Comparison of ENCODE assay signal across 27 mouse cellular contexts in genomic region chr11:84146081-84146480, GRCm38 (mm10). TPM values are rescaled to one million over a fixed set of nuclear protein-coding genes. Genes with fewer than 3 reads are reported as not detected.
DNase-seq lines count a peak whose midpoint lies in the region; ATAC-seq lines count a peak whose summit lies in the region.
"Had no signal": no experiment of that assay in that cellular context is flagged by ENCODE, and none has a peak within 500 bp of the region (broad histone marks: within the 10 kb centered on the region; RNA-seq: fewer than 3 reads in every experiment).

No protein-coding gene starts in this region.

- no peak overlapping the region for H3K4me3 ChIP-seq in midbrain, embryonic 11.5 days (ENCODE audit: low read depth, low read length)
- no peak overlapping the region for H3K4me3 ChIP-seq in midbrain, embryonic 10.5 days
- H3K4me3 ChIP-seq: forebrain, embryonic 15.5 days; heart, embryonic 15.5 days; hindbrain, embryonic 15.5 days; neural tube, embryonic 12.5 days had no signal

- no peaks in the 10 kb centered on the region for H3K27me3 ChIP-seq in midbrain, embryonic 11.5 days (ENCODE audit: control insufficient read depth, insufficient read depth, low read length)
- H3K27me3 ChIP-seq in midbrain, embryonic 10.5 days (ENCODE audit: low read depth, poor library complexity, severe bottlenecking), result no peaks in the 10 kb centered on the region
- H3K27me3 ChIP-seq: forebrain, embryonic 15.5 days; heart, embryonic 15.5 days; hindbrain, embryonic 15.5 days; neural tube, embryonic 12.5 days had no signal

- WGBS in midbrain, embryonic 11.5 days, result 39% methylated on average over 3 of the region's 3 CpGs
- WGBS in midbrain, embryonic 10.5 days, result 41% methylated on average over 3 of the region's 3 CpGs

- DNase-seq in kidney, adult 9 months, result peak; percentile 54
- no peak for DNase-seq in kidney, postnatal 10 days
- DNase-seq in midbrain, embryonic 11.5 days (ENCODE audit: low spot score, missing footprints), result peak; percentile 37
- DNase-seq in midbrain, embryonic 10.5 days (ENCODE audit: low spot score), result no peak
- peak; percentile 29 to 49 for DNase-seq in kidney, postnatal 36 days
- DNase-seq in right cerebral cortex, postnatal 25 days, result no peak
- DNase-seq in adrenal gland, adult 2 months, result no peak
- DNase-seq: adrenal gland, adult 8-10 months; cerebellum, adult 9-10 months; heart, postnatal 36 days; layer of hippocampus, adult 9-11 months; lung, embryonic 14.5 days; midbrain, embryonic 14.5 days; thymus, postnatal 14 days had no signal

- peaks cover 4% of the 10 kb centered on the region; the same call in 1 of the 2 replicates for H3K4me1 ChIP-seq in midbrain, embryonic 11.5 days (ENCODE audit: control insufficient read depth, insufficient read depth, low read length)
- peaks cover 13% of the 10 kb centered on the region for H3K4me1 ChIP-seq in midbrain, embryonic 10.5 days
- H3K4me1 ChIP-seq: forebrain, embryonic 15.5 days; heart, embryonic 15.5 days; hindbrain, embryonic 15.5 days; neural tube, embryonic 12.5 days had no signal

- H3K27ac ChIP-seq in midbrain, embryonic 11.5 days (ENCODE audit: low read depth, low read length), result no peak overlapping the region
- H3K27ac ChIP-seq in midbrain, embryonic 10.5 days (replicated peaks), result no peak overlapping the region
- H3K27ac ChIP-seq: forebrain, embryonic 15.5 days; heart, embryonic 15.5 days; hindbrain, embryonic 15.5 days; neural tube, embryonic 12.5 days had no signal

- H3K36me3 ChIP-seq in midbrain, embryonic 11.5 days (ENCODE audit: control insufficient read depth, insufficient read depth, low read length), result no peaks in the 10 kb centered on the region
- H3K36me3 ChIP-seq in midbrain, embryonic 10.5 days, result no peaks in the 10 kb centered on the region
- H3K36me3 ChIP-seq: forebrain, embryonic 15.5 days; heart, embryonic 15.5 days; hindbrain, embryonic 15.5 days; neural tube, embryonic 12.5 days had no signal

- ATAC-seq in midbrain, embryonic 11.5 days (ENCODE audit: low FRiP score), result no peak
- ATAC-seq: forebrain, embryonic 15.5 days had no signal

- no peaks in the 10 kb centered on the region for H3K9me3 ChIP-seq in midbrain, embryonic 11.5 days (ENCODE audit: control insufficient read depth, low read length)
- H3K9me3 ChIP-seq in midbrain, embryonic 10.5 days (replicated peaks), result no peaks in the 10 kb centered on the region
- H3K9me3 ChIP-seq: forebrain, embryonic 15.5 days; heart, embryonic 15.5 days; hindbrain, embryonic 15.5 days; neural tube, embryonic 12.5 days had no signal

- H3K4me2 ChIP-seq in midbrain, embryonic 11.5 days, result no peak overlapping the region
- H3K4me2 ChIP-seq: forebrain, embryonic 15.5 days; heart, embryonic 15.5 days; hindbrain, embryonic 15.5 days; lung, embryonic 14.5 days; neural tube, embryonic 12.5 days had no signal

- H3K9ac ChIP-seq in midbrain, embryonic 11.5 days (ENCODE audit: low read length), result no peak overlapping the region
- H3K9ac ChIP-seq: forebrain, embryonic 15.5 days; heart, embryonic 15.5 days; hindbrain, embryonic 15.5 days; lung, embryonic 14.5 days; neural tube, embryonic 12.5 days had no signal

RNA-seq across cellular contexts. Expression of gene Acaca, which starts 16.6 kb away (rescaled TPM):
- polyA plus RNA-seq in midbrain, embryonic 11.5 days (2014; fragmentation: Nextera tagmentation; extraction: Ambion mirVana), result 29.9 and 32.6 TPM in 2 replicates
- polyA plus RNA-seq in midbrain, embryonic 10.5 days (2016; fragmentation: Nextera tagmentation; extraction: Ambion mirVana), result 18.9 and 25.9 TPM in 2 replicates
- 100 to 1,000 TPM; 161 to 510 TPM for total RNA-seq in adrenal gland, adult 2 months (2021)
- polyA plus RNA-seq in adrenal gland, adult 2 months (2012; rRNA removed), result 60.3 and 70.2 TPM in 2 replicates

RNA-seq across cellular contexts. Expression of gene Tada2a, which starts 16.7 kb away (rescaled TPM):
- polyA plus RNA-seq in midbrain, embryonic 11.5 days (2014; fragmentation: Nextera tagmentation; extraction: Ambion mirVana), result 33.7 and 33.9 TPM in 2 replicates
- polyA plus RNA-seq in midbrain, embryonic 10.5 days (2016; fragmentation: Nextera tagmentation; extraction: Ambion mirVana), result 36.4 and 37.8 TPM in 2 replicates
- total RNA-seq in adrenal gland, adult 2 months (2021), result 10 to 100 TPM; 12.5 to 16.3 TPM
- polyA plus RNA-seq in adrenal gland, adult 2 months (2012; rRNA removed), result 2.6 and 3.1 TPM in 2 replicates

RNA-seq across cellular contexts. Expression of gene Gm11437, which starts 21.2 kb away (rescaled TPM):
- polyA plus RNA-seq in midbrain, embryonic 11.5 days (2014; fragmentation: Nextera tagmentation; extraction: Ambion mirVana), result not detected in 2 replicates
- polyA plus RNA-seq in midbrain, embryonic 10.5 days (2016; fragmentation: Nextera tagmentation; extraction: Ambion mirVana), result not detected in 2 replicates
- not detected for total RNA-seq in adrenal gland, adult 2 months (2021)
- polyA plus RNA-seq in adrenal gland, adult 2 months (2012; rRNA removed), result not detected in 2 replicates
- total RNA-seq: gastrocnemius, adult 8-10 months; heart, postnatal 36 days; left cerebral cortex, adult 18-20 months; left cerebral cortex, postnatal 25 days; megakaryocyte, adult 5-6 weeks; MEL had no signal
- polyA plus RNA-seq: C2C12; embryonic facial prominence, embryonic 14.5 days; forebrain, embryonic 15.5 days; heart, embryonic 15.5 days; limb, embryonic 14.5 days; lung, embryonic 14.5 days; neural tube, embryonic 12.5 days; stomach, embryonic 14.5 days had no signal

Comparison
In these comparisons a context has a peak if more than half of its experiments do, and no peak if none do; other contexts are left out.
1. DNase-seq: peak in kidney, adult 9 months (single experiment), midbrain, embryonic 11.5 days (single experiment) and kidney, postnatal 36 days (2 of 2); none in kidney, postnatal 10 days (single experiment), midbrain, embryonic 10.5 days (single experiment), right cerebral cortex, postnatal 25 days (single experiment) and adrenal gland, adult 2 months (single experiment).